Mouse (Mus musculus) adrenal gland, postnatal 36 days (tissue): ENCODE results near the gene Itpk1. TPM values are rescaled to one million over a fixed set of nuclear protein-coding genes. Genes with fewer than 3 reads are reported as not detected.

Experiments
- DNase-seq, 2 experiments: peaks; one replicate each; pipeline ENCODE4 v3.0.0; 2021; ENCODE audit warnings: mixed read lengths in 1 of 2
- long read RNA-seq, 2 experiments: library from polyadenylated mRNA; stranded (forward); transcript quantifications; one replicate each; pipeline ENCODE4 v2.0.0; 2021; ENCODE audit warnings: borderline sequencing depth in 2 of 2
- total RNA-seq, 2 experiments: library from RNA; stranded (reverse); gene quantifications; 2 replicates each; pipeline ENCODE4 v1.2.3; 2021

Gene Itpk1
- 100 to 1,000 TPM in 1 of 2 experiments, 10 to 100 TPM in 1; 45.7 to 114 TPM for total RNA-seq
- long read RNA-seq, experiment 1, transcript Itpk1-201 (10 exons, 2,918 nt): major isoform, 36 of 56 reads
- long read RNA-seq, experiment 1, partial matches to known transcripts: 1 of 56 reads
- long read RNA-seq, experiment 1, other reads (novel, unspliced or antisense): 19 of 56 reads
- long read RNA-seq, experiment 2, transcript Itpk1-201 (10 exons, 2,918 nt): major isoform, 34 of 48 reads
- long read RNA-seq, experiment 2, partial matches to known transcripts: 0 of 48 reads
- long read RNA-seq, experiment 2, other reads (novel, unspliced or antisense): 14 of 48 reads

DNA sequence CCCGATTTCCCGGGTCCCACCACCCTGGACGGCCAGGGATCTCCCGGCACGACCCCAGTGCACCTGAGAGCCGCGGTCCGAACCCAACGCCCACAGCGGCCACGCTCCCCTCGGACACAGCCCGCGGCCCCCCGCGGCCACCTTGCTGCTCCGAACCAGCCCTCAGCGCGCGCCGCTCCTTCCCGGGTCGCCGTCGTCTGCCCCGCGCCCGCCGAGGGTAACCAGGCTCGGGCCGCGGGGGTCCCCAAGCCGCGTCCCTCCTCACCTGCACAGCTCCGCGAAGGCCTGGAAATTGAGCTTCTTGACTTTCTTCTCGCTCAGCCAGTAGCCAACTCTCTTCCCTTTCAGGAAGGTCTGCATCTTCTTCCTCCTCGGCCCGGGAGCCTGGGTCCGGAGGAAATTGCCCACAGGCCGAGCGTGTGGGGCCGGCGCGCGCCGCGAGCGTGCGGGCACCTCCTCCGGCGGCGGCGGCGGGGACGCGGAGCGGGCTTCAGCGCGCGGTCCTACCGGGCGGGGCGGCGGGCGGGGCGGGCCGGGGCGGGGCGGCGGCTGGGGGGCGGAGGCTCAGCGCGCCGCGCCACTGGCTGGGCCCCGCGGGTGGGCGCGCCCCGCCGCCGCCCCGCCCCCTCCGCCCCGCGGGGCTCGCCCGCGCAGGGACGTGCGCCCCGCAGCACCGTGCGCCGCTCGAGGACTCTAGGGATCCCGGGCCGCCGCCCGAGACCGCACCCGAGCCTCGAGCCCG lies at the start of gene Itpk1:
TSS of gene Itpk1 (minus strand) at position 474 of the 742 bp plus-strand sequence.
- peak; percentile 70 to 84 for DNase-seq

- no peak for DNase-seq
Observed at GRCm38 (mm10) chr12:102748256-102748655, 43.5 kb upstream of the Itpk1 start.

- no peak for DNase-seq
Observed at GRCm38 (mm10) chr12:102744839-102745238, 40.1 kb upstream of the Itpk1 start.

DNA sequence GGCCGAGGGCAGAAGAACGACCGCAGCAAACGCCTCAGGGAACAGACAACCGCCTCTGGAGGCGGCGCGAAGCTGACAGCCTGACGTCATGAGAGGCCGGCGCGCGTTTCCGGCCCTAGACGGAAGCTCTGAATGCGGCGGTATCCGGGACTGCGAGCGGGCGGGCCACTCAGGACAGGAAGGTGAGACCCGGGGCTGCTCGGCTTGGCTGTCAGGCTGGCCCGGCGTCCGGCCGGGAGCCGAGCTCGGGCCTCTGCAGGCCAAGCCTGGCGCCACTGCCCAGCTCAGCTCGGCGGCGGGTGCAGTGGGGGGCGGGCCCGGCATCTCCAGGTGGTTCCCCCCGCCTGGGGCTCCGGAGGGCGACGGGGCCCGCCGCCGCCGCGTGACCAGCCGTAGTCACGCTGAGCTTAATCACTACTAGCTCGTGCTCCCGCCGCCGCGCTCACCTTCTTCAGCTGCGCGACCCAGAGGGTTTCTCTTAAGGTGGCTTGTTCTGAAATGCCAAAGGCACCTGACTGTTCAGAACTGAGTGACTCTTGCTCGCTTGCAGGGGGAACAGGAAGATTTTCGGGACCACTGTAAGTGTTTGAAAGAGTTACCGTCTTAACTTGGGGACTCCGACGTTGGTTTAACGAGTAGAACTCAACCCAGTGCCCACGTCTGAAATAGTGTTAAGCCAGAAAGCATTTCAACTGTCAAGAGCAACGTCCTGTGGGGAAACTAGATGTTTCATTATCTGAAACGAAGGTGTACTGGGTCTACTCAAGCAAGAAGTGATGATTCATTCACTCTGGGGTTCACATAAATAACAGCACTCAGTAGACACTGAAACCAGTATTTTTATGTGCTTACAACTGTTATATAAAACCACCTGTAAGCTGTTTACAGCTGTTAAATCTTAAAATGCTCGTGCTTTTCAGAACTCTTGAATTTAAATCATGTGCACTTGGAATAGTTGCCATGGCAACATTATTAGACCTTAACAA lies 39.2 kb upstream of the Itpk1 start, which contains the start of the genes Moap1 and Tmem251:
TSS of gene Moap1 (minus strand) at position 73 of the 986 bp plus-strand sequence.
TSS of gene Tmem251 (plus strand) at position 174 of the 986 bp plus-strand sequence.
- peak; percentile 94 for DNase-seq

DNA sequence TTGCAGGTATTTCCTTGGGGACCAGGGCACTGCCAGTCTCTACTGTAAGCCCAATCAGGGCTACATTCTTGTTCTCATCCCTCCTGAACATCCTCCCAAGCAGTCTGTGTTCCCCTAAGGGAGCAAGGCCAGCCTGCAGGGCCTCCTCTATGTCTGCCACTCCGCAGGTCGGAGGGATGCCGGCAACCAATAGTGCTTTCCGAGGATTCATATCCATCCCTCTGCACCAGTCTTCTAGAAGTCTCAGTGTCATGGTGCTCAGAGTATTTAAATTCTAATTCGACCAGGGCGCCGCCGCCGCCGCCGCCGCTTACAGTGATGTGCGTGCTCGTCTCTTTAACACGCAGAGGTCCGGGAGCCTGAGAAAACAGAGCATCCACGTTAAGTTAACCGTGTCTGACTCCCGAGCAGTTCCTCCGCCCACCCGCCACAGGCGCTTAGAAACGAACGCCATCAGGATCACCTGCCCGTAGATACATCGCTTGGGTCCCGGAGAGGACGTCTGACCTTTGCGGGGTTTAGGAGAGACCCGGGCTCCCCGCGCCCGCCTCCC lies 38.4 kb upstream of the Itpk1 start:
- no peak for DNase-seq

DNA sequence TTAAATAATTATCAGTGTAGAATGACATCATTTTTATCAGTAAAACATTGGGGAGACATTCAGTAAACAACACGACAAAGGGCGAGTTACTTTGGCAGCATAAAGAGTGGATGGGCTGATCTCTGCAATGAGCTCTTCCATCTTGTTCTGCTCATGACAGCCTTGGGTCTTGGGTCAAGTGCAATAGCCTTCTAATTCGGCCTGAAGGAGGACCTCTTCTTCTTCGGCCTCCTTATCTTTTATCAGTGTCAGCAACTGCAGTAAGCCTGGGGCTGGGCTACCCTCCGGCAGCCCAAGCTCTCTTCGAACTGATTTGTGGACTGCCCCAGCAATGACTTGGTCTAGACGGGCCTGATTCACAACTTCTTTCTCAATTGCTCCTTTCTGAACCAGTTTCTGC lies 37.3 kb upstream of the Itpk1 start:
- DNase-seq: no peak

- peak in 1 of 2 experiments; percentile 10 for DNase-seq
Observed at GRCm38 (mm10) chr12:102740285-102740684, 35.6 kb upstream of the Itpk1 start.

DNA sequence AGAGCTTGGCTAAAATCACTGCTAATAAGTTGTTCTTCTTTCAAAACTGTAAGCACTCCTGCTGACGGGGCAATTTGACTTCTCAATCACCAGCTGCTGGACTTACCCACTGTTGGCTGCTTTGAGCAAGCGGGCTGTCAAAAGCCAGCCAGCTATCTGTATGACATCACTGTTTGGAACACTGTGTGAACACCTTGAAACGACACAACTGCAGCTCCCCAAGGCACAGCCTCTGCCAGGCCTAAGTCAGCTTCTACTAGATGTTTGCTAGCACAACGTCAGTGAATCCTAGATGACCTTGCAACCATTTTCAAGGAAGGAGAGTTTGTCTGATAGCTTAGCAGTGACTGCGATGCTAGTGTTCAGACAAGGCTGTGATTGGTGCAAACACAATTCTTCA lies 34.4 kb upstream of the Itpk1 start:
- DNase-seq: peak in 1 of 2 experiments; percentile 4

GRCm38 (mm10) chr12:102733381-102733780 lies 28.7 kb upstream of the Itpk1 start:
- DNase-seq: peak; percentile 61 to 77

DNA sequence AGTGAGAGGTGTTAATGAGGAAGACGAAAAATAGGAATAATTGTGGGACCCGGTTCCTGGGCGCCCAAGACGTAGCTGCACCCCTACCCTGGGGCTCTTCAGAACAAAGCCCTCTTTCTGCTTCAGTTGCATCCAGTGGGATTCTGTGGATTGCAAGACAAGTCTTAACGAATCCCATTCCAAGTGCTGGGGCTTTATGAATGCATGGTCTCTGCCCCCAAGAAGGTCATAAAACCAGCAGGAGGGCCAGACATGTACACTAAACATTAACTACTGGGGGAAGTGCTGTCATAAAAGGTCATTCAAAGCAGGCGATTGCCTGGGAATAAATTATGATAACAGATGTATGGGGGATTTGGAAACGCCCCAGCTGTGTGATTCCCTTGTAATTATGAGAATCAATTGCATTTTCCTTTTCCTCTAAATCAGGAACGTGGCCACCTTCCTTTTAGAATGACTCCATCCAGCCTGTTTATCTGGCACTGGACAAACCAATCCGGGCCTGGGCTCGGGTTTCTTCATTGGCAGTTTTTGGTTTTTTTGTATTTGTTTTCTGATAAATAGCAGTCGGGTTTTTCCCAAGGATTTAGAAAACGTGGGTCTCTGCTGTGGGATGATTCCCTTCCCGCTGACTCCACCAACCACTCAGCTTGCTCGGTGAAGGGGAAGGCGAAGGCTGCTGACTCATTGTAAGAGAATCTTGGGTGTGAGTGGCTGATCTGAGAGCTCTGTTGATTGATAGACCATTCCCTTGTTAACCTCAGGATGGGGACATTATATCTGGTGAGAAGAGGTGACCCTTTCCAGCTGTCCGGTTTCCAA lies 26.3 kb upstream of the Itpk1 start:
- DNase-seq: peak; percentile 56 to 64

DNA sequence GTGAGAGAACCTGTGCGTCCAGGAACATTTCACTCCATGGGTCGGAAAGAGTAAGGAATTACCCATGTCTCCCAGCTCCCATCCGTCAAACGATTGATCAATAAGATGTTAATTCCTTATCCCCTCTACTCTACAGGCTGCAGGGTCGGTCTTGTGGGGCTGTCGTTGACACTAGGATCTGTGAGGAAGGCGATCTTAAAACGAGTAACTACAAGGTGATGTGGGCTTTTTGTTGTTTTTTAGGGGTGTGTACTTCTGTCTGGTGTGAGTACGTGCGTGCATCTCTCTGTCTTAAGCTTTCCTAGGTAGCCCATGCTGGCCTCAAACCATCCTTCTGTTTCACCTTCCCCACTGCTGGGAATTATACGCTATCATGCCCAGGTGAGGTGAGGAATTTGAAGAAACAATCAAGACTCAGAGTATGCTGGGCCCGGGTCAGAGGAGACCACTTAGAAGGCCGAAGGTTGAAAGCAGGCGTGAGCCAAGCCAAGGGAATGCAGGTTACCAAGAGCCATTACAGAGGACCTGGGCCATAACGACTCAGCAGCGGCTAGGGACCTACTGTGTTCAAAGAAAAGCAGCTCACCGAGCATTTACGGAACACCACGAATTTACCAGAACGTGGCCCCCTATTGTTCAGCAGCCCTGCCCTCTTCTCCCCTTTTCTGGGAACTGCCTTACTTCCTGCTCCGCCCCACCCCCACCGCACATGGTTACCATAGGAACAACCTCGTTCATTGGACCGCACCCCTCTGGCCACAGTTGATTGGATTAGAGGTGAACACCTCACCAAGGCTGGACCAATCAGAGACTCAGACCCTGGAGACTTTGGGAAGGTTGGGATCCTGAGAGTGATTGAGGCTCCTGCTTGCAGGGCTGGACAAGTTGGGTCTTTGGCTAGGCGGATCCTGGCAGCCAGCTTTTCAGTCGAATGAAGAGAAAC lies 25.4 kb upstream of the Itpk1 start:
- DNase-seq: peak; percentile 53 to 66

DNA sequence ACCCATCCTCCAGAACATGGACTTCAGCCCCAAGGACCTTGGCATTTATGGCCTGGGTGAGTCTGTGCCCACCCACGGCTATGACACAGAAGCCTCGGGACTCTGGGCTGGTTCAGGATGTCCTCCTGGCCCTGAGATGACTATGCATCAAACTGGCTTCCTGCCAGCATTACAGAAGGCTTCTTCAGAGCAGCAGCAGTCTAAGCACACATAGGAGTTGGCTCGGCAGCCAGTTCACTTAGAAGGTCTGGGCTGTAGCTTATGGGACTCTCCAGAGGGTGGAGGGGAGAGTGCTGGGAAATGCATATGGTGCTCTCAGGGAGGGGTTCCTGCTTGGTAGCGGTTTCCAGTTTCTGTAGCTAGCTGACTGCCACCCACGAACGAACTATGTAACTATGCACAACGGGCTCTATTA lies 21.0 kb upstream of the Itpk1 start:
- peak; percentile 74 to 83 for DNase-seq

DNA sequence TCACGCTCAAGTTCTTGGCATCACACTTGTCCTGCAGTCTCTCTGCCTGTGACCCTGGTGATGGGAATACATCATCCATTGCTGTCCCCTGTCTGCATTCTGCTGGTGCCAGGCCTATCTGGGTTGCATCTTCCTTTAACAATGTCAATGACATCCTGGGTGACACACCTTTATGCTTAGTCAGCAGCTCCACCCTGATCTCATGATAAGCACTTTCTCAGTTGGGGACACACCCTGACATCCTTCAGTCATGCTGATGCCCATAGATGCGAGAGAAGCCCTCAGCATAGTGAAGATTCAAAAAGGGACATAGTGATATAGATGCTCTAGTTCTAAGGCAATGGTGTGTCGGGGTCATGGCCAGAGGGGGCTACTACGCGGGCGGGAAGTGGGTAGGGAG lies 20.4 kb upstream of the Itpk1 start:
- no peak for DNase-seq

GRCm38 (mm10) chr12:102723861-102724260 lies 19.1 kb upstream of the Itpk1 start:
- no peak for DNase-seq

DNA sequence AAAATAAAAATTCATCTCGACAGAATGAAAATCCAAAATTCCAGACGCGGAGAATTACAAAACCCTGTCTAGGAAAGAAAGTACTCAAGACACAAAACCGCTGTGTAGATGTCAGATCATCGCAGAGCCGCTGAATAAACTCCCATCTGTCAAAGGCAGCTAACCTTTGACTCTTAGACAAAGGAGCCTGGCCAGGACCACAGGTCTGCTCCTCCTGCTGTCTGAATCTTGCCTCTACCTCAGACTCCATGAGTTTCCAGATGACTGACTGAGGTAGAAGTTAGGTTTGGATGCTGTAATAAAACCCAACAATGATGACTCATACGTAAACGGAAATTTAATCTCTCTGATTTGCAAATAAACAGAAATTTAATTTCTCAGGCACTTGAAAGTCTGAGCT lies 18.2 kb upstream of the Itpk1 start:
- DNase-seq: no peak

GRCm38 (mm10) chr12:102722451-102722850 lies 17.7 kb upstream of the Itpk1 start:
- DNase-seq: no peak

GRCm38 (mm10) chr12:102719552-102720315 lies 15.0 kb upstream of the Itpk1 start:
- no peak for DNase-seq

DNA sequence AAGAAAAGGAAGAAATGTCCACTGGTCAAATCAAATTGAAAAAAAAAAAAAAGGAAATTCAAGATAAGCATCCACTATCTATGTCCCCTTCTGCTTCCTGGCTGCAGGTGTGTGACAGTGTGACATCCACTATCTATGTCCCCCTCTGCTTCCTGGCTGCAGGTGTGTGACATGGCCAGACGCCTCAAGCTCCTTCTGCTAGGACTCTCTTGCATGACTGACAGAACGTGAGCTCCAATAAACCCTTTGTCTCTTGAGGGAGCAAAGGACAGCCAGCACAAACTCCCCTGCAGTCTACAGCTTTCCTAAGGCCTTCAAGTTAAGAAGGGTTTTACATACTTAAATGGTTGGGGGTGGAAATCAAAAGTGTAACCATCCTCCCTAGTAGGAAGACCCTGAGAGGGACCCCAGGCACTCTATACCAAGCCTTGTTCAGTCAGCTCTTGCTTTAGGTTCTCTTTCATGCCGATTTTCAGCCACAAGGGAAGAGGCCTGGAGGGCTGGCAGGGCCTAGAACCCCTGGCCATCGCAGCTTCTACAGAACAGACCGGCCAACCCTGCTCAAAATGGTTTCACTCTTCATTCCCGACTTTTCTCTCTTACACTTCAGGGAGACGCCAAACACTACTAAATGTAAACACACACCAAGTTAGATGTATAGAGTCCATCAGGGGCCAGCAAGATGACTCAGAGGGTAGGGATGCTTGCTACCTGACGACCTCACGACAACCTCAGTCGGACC lies 10.1 kb upstream of the Itpk1 start:
- no peak for DNase-seq
